Mouse (Mus musculus): ENCODE data around the gene Shbg. TPM values are rescaled to one million over a fixed set of nuclear protein-coding genes. Genes with fewer than 3 reads are reported as not detected.

The Shbg gene
- total RNA-seq, 1 experiment from 2014 or later: not detected

DNA sequence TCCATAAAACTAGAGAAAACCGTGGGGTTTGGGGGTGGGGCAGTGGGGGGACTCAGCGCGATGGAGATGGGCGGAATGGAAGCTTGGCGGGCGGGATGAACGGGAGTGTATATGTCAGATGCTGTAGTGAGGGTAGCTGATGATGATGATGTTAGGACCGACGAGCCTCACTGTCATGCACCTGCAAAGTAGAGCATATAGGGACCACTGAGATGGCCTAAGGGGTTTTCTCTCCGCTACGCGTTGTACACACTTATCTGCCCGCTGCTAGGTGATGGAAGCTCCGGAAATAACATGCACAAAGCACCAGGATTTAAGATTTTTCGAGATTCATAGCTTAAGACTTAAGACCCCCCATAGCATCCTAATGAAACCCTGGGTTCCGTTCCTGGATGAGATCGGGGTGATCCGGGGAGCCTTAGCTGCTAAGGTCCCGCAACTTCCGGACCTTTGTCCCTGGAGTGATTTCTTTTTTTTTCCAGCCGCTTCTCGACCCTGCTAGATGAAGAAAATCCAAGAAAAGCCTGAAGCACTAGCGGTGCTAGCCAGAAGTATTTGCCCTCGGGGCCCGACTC is 37.0 kb downstream of the Shbg start:
- no peak for ATAC-seq (replicated peaks; ENCODE audit: insufficient number of reproducible peaks, low FRiP score, low TSS enrichment, poor library complexity, severe bottlenecking)

DNA sequence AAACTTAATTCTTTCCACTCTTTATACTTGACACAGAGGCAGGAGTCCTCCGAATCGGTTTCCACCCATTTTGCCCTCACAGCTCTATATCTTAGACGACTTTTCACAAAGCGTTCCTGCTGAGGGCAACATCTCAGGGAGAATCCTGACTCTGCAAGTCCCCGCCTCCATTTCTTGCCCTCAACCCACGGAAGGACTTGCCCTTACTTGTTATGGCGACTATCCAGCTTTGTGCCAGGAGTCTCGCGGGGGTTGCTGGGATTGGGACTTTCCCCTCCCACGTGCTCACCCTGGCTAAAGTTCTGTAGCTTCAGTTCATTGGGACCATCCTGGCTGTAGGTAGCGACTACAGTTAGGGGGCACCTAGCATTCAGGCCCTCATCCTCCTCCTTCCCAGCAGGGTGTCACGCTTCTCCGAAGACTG is 37.6 kb downstream of the Shbg start, which contains the start of the genes Wrap53 and Trp53:
Wrap53 (minus strand) TSS at position 165 of the 424 bp plus-strand sequence.
Trp53 (plus strand) TSS at position 269 of the 424 bp plus-strand sequence.
- ATAC-seq (replicated peaks; ENCODE audit: insufficient number of reproducible peaks, low FRiP score, low TSS enrichment, poor library complexity, severe bottlenecking): peak; percentile 77

DNA sequence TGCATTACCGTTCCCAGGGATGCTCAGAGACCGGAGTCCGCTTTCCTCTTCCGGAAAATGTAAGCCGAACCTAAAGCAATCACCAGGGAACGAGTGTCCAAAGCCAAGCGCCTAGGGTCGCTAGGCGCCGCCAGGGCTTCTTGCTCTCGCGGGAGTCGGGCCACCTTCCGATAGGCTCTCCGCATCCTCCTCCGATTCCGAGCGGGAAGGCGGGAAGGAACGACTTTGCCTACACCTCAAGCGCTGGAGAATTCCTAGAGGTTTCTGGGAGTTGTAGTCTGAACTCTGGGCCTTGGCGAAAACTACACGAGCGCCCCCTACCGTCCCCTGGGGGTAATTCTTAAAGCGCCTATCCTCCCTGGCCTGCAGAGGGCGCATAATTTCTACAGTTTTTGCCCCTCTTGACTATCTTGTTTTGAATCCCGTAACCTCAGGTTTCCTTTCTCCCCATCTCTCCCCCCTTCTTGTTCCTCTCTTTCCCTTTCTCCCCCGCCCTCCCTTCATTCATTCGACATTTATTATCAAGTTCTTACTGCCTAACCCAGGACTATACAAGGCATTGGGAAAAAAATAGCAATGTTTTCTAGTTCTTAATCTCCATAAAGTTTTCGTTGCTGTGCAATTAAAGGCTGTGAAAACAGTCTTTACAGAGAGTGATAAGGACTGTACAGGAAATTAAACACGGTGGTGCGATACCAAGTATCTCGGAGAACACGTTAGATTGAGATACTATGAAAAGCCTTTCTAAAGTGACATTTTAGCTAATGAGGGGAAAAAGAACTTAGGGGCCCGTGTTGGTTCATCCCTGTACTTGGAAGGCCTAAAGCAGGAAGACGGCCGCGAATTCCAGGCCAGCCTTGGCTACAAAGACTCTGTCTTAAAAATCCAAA is 38.3 kb downstream of the Shbg start:
- peak; percentile 63 for ATAC-seq (replicated peaks; ENCODE audit: insufficient number of reproducible peaks, low FRiP score, low TSS enrichment, poor library complexity, severe bottlenecking)

DNA sequence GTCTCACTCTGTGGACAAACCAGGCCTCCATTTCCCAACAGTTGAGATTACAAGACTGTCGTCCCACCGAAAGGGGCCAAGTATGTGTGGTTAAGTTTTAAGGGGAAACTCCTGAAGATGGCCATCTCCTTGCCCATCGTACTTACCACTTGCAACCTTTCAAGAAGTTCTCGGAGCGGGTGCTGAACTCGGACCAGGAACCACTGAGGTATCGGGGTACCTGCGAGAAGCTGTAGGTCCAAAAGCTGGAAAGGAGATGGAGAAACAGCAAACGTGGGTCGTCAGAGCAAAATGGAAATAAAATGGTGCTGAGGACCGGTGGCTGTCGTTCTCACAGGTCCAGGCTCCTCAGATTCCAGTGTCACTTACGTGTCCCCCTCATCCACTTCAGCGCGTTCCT is 39.4 kb downstream of the Shbg start:
- ATAC-seq (replicated peaks; ENCODE audit: insufficient number of reproducible peaks, low FRiP score, low TSS enrichment, poor library complexity, severe bottlenecking): no peak

DNA sequence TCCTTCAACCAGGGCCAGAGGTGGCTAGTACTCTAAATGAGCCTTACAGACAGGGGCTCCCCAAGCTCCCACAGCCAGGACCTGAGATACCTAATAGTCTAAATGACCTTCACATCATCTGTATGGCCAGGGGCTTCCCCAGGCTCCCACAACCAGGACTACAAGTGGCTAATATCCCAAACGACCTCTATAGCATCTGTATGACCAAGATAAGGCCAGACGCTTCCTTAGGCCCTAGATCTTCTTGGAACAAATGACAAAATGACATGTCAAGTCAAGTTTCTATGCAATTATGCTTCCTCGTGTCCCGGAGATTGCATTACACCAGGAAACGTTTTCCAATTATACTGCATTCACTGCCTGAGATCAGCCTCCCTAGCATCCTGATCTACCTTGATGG is 41.4 kb downstream of the Shbg start:
- ATAC-seq (replicated peaks; ENCODE audit: insufficient number of reproducible peaks, low FRiP score, low TSS enrichment, poor library complexity, severe bottlenecking): no peak

DNA sequence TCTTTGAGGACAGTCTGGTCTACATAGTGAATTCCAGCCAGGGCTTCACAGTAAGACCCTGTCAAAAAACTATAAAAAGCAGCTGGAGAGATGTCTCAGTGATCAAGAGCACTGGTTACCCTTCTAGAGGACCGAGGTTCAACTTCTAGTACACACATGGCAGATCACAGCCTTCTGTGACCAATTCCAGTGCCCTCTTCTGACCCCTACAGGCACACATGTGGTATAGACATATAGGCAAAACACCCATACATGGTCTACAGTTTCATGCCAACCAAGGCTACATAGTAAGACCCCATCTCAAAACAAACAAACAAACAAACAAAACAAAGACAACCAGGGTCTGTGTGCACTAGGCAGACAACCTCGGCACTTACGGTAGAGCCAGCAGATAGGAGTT is 42.5 kb downstream of the Shbg start:
- ATAC-seq (replicated peaks; ENCODE audit: insufficient number of reproducible peaks, low FRiP score, low TSS enrichment, poor library complexity, severe bottlenecking): no peak

DNA sequence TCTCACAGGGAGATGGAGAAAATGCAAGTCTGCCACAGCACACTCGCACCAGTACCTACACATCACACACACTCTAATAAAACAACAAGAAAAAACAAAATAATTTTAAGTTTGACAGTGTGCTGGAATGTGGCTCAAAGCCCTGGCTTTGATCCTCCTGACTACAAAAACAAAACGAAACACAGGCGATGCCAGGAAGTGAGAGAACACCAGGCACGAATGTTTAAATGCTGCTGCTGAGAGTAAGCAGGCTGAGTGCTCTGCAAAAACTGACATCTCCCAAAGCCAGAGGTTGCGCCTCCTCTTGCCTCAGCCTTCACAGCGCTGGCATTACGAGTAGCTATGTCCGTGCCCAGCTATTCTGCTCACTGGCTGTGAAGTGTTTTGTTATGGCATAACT is 52.6 kb downstream of the Shbg start:
- ATAC-seq (replicated peaks; ENCODE audit: insufficient number of reproducible peaks, low FRiP score, low TSS enrichment, poor library complexity, severe bottlenecking): no peak

Other genes with a start within 250 kb of the Shbg start
- gene Chd3, start 248.5 kb downstream of the Shbg start, total RNA-seq (2017): 76.7 to 192 TPM (median 86.2 TPM) in 3 replicates
- 51.4 to 93.3 TPM (median 54.6 TPM) in 3 replicates for gene Naa38, start 222.4 kb downstream of the Shbg start, total RNA-seq (2017)
- gene Cyb5d1, start 222.3 kb downstream of the Shbg start, total RNA-seq (2017): 19.2 to 55.3 TPM (median 20.9 TPM) in 3 replicates
- 3.1 to 3.8 TPM in 2 of 3 replicates, not detected in the other for gene Tmem88, start 219.7 kb downstream of the Shbg start, total RNA-seq (2017)
- gene Kdm6b, start 204.2 kb downstream of the Shbg start, total RNA-seq (2017): 14.3 to 27.5 TPM (median 16.8 TPM) in 3 replicates
- 1.4 to 6.4 TPM (median 4.7 TPM) in 3 replicates for gene Dnah2, start 68.8 kb downstream of the Shbg start, total RNA-seq (2017)
- gene Efnb3, start 57.7 kb downstream of the Shbg start, total RNA-seq (2017): 0.49 to 0.96 TPM in 2 of 3 replicates, not detected in the other
- gene Wrap53, start 37.6 kb downstream of the Shbg start, total RNA-seq (2017): 2.8 to 9.4 TPM (median 3.8 TPM) in 3 replicates
- 11.9 to 26.9 TPM (median 24.5 TPM) in 3 replicates for gene Trp53, start 37.5 kb downstream of the Shbg start, total RNA-seq (2017)
- gene Atp1b2, start 12.0 kb downstream of the Shbg start, total RNA-seq (2017): not detected in 3 replicates
- 0.67 TPM in 1 of 3 replicates, not detected in the others for gene Sat2, start 4.1 kb upstream of the Shbg start, total RNA-seq (2017)
- 64.6 to 83.5 TPM (median 67.9 TPM) in 3 replicates for gene Fxr2, start 15.1 kb upstream of the Shbg start, total RNA-seq (2017)
- 4.1 to 8.2 TPM in 2 of 3 replicates, not detected in the other for gene Sox15, start 37.4 kb upstream of the Shbg start, total RNA-seq (2017)
- gene Mpdu1, start 44.7 kb upstream of the Shbg start, total RNA-seq (2017): 32.9 to 56.3 TPM (median 49.2 TPM) in 3 replicates
- 203 to 221 TPM (median 207 TPM) in 3 replicates for gene Cd68, start 48.2 kb upstream of the Shbg start, total RNA-seq (2017)
- gene Eif4a1, start 54.5 kb upstream of the Shbg start, total RNA-seq (2017): 597 to 694 TPM (median 633 TPM) in 3 replicates
- gene Senp3, start 64.2 kb upstream of the Shbg start, total RNA-seq (2017): 67.5 to 144 TPM (median 118 TPM) in 3 replicates
- gene Tnfsf13, start 67.9 kb upstream of the Shbg start, total RNA-seq (2017): 40.3 to 90.5 TPM (median 78.8 TPM) in 3 replicates
- 2.5 to 23.1 TPM (median 10.7 TPM) in 3 replicates for gene Tnfsf12, start 77.9 kb upstream of the Shbg start, total RNA-seq (2017)
- 23.9 to 50.5 TPM (median 24.3 TPM) in 3 replicates for gene Tnfsfm13, start 78.2 kb upstream of the Shbg start, total RNA-seq (2017)
- 21.5 to 120 TPM (median 48.7 TPM) in 3 replicates for gene Polr2a, start 140.7 kb upstream of the Shbg start, total RNA-seq (2017)
- gene Slc35g3, start 144.1 kb upstream of the Shbg start, total RNA-seq (2017): not detected in 3 replicates
- 6.6 to 23.7 TPM (median 7.7 TPM) in 3 replicates for gene Zbtb4, start 148.0 kb upstream of the Shbg start, total RNA-seq (2017)
- 2.3 to 5.8 TPM (median 2.7 TPM) in 3 replicates for gene Chrnb1, start 178.0 kb upstream of the Shbg start, total RNA-seq (2017)
- 0.64 TPM in 1 of 3 replicates, not detected in the others for gene Fgf11, start 184.0 kb upstream of the Shbg start, total RNA-seq (2017)
- gene Tmem102, start 187.7 kb upstream of the Shbg start, total RNA-seq (2017): not detected in 3 replicates
- not detected in 3 replicates for gene Gm39566, start 197.4 kb upstream of the Shbg start, total RNA-seq (2017)
- 0.29 TPM in 1 of 3 replicates, not detected in the others for gene Spem2, start 200.6 kb upstream of the Shbg start, total RNA-seq (2017)
- gene Spem1, start 204.3 kb upstream of the Shbg start, total RNA-seq (2017): not detected in 3 replicates
- 0.10 to 0.29 TPM (median 0.11 TPM) in 3 replicates for gene Nlgn2, start 219.9 kb upstream of the Shbg start, total RNA-seq (2017)
- gene Tmem256, start 220.6 kb upstream of the Shbg start, total RNA-seq (2017): 35.3 to 85.7 TPM (median 75.7 TPM) in 3 replicates
- 0.53 to 3.8 TPM (median 2.8 TPM) in 3 replicates for gene Plscr3, start 228.5 kb upstream of the Shbg start, total RNA-seq (2017)
- gene Tnk1, start 240.8 kb upstream of the Shbg start, total RNA-seq (2017): not detected in 3 replicates